Mouse (Mus musculus) megakaryocyte, embryonic 14.5 days (primary cell): ENCODE data around the gene Ghrl. TPM values are rescaled to one million over a fixed set of nuclear protein-coding genes. Genes with fewer than 3 reads are reported as not detected.

Experiments
- H3K27me3 ChIP-seq: replicated peaks from 2 replicates; pipeline ENCODE3; 2012; ENCODE audit warnings: inconsistent platforms
- H3K36me3 ChIP-seq: replicated peaks from 2 replicates; pipeline ENCODE3; 2012; ENCODE audit warnings: low read length, inconsistent platforms, mixed read lengths
- H3K4me1 ChIP-seq: 2 replicates; pipeline ENCODE4 v1.6.1; 2012; ENCODE audit warnings: inconsistent platforms
- H3K4me3 ChIP-seq: replicated peaks from 2 replicates; pipeline ENCODE3; 2012; ENCODE audit warnings: moderate library complexity, mild to moderate bottlenecking, inconsistent platforms
- H3K9me3 ChIP-seq: 2 replicates; pipeline ENCODE4 v1.6.1; 2012; ENCODE audit warnings: inconsistent platforms
- FLI1 ChIP-seq: IDR thresholded peaks from 2 replicates; pipeline ENCODE4 v1.6.1; 2012; ENCODE audit warnings: low read length, inconsistent platforms, mixed read lengths
- GATA1 ChIP-seq: IDR thresholded peaks from 3 replicates; pipeline ENCODE4 v1.6.1; 2012; ENCODE audit warnings: mixed read lengths, low read length, inconsistent platforms, borderline replicate concordance
- polyA plus RNA-seq: library from polyadenylated mRNA; stranded (reverse); fragments of >175 nt; gene quantifications from 2 replicates; pipeline ENCODE4 v1.2.3, GENCODE M21; 2012; ENCODE audit warnings: low replicate concordance; ENCODE audit not compliant: insufficient read depth

The Ghrl gene
- polyA plus RNA-seq, 1 experiment, result 2.5 TPM

DNA sequence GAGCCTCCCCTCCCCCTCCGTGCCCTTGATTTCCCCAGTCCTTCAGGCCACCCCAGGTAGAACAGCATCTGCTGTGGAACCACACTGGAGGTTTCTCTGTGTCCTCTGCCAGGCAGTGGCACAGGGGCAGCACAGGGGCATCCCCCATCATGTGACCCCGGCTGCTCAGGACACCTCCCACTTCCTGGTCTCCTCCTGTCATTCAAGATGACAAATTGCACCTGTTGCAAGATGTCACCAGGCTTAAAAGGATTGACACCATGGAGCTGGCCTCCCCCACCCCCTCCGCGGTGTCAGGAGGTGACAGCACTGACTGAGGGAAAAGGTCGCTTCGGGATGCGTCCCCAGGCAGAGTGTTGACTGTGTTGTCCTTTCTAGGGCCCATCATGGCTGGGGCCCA lies 49.9 kb downstream of the Ghrl start:
- peaks cover 18% of the 10 kb centered on the region for H3K36me3 ChIP-seq
- H3K9me3 ChIP-seq, result peaks cover 12% of the 10 kb centered on the region
- H3K4me3 ChIP-seq, result no peak overlapping the region
- H3K4me1 ChIP-seq, result peaks cover 51% of the 10 kb centered on the region
- TF ChIP-seq GATA1 (no peak), FLI1 (no peak)
- peaks cover 61% of the 10 kb centered on the region for H3K27me3 ChIP-seq

DNA sequence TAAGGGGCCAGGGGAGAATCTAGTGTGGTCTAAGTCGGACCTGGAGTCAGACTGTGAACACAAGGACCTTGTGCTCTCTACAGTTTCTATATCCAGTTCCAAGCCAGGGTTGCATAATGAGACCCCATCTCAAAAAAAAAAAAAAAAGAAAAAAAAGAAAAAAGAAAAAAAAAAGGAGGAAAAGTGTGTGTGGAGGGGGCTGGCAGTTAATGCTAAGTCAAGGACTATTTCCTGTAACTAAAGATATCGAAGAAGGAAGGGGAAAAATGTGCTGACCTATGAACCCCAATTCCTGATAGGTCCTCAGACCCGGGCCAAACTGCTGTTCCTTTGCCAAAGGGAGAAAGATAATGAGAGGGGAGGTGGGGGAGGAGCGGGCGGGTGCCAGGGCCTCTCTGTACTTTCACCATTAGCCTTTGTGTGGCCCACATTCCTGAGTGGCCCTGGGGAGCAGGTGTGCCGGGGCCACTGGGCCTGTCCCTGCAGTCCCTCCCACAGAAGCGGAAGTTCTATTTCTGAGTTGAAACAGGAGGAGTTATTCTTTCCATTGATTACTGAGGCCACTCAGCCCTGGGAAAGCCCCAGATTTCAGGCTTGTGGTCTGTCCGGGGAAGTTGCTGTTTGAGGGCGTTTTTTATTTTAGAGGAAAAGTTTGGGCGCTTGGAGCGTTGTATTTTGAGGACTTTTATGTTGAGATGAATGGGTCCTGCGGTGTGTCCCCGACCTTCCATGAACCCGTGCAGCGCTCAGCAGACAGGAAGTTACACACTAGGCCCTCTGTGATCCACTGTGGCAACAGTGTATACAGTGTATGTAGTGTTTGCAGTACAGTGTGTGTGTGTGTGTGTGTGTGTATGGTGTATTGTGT lies 51.2 kb downstream of the Ghrl start:
- Histone ChIP-seq H3K9me3 (peaks cover 14% of the 10 kb centered on the region), H3K27me3 (peaks cover 64% of the 10 kb centered on the region), H3K36me3 (peaks cover 18% of the 10 kb centered on the region), H3K4me3 (peak overlapping the region; percentile 79), H3K4me1 (peaks cover 51% of the 10 kb centered on the region)
- TF ChIP-seq GATA1 (no peak), FLI1 (no peak)

- TF ChIP-seq FLI1, result no peak
- no peak for TF ChIP-seq GATA1
- peaks cover 18% of the 10 kb centered on the region for H3K36me3 ChIP-seq
- H3K4me1 ChIP-seq, result peaks cover 46% of the 10 kb centered on the region
These were observed 52.0 kb downstream of the Ghrl start for GRCm38 (mm10) chr6:113667611-113668122.

More at GRCm38 (mm10) chr6:113667611-113668122, 52.0 kb downstream of the Ghrl start:
- H3K4me3 ChIP-seq, result no peak overlapping the region
- peaks cover 22% of the 10 kb centered on the region for H3K9me3 ChIP-seq
- peaks cover 67% of the 10 kb centered on the region for H3K27me3 ChIP-seq

Other genes with a start within 250 kb of the Ghrl start
- 0.25 TPM in 1 of 2 replicates, not detected in the other for gene Il17rc, start 248.5 kb downstream of the Ghrl start, polyA plus RNA-seq
- 157 and 220 TPM in 2 replicates for gene Creld1, start 236.6 kb downstream of the Ghrl start, polyA plus RNA-seq
- gene Prrt3, start 217.9 kb downstream of the Ghrl start, polyA plus RNA-seq, result 0.57 TPM in 1 of 2 replicates, not detected in the other
- gene Emc3, start 188.2 kb downstream of the Ghrl start, polyA plus RNA-seq, result 28.9 and 48.3 TPM in 2 replicates
- 0.08 and 6.4 TPM in 2 replicates for gene Fancd2, start 188.2 kb downstream of the Ghrl start, polyA plus RNA-seq
- not detected in 2 replicates for gene Fancd2os, start 119.2 kb downstream of the Ghrl start, polyA plus RNA-seq
- gene Brk1, start 115.1 kb downstream of the Ghrl start, polyA plus RNA-seq, result 5.0 and 27.4 TPM in 2 replicates
- 2.8 and 7.5 TPM in 2 replicates for gene Vhl, start 95.9 kb downstream of the Ghrl start, polyA plus RNA-seq
- gene Irak2, start 81.4 kb downstream of the Ghrl start, polyA plus RNA-seq, result 31.8 and 48.4 TPM in 2 replicates
- gene Tatdn2, start 22.8 kb downstream of the Ghrl start, polyA plus RNA-seq, result 10.1 and 13.2 TPM in 2 replicates
- gene Sec13, start 20.9 kb upstream of the Ghrl start, polyA plus RNA-seq, result 10.4 and 37.7 TPM in 2 replicates